Mouse (Mus musculus): ENCODE results near the gene Creb3l2. TPM values are rescaled to one million over a fixed set of nuclear protein-coding genes. Genes with fewer than 3 reads are reported as not detected.
A peak's percentile ranks its signal among the peaks of the same experiment; 100 is the strongest.
"Not testable (repeated sequence)": the region's sequence is repeated elsewhere in the genome, so short reads cannot be mapped to it uniquely, and the experiment has no call there.

Creb3l2 gene
- polyA plus RNA-seq, 1 experiment from 2014 or later, result 12.9 TPM

- WGBS, result 64% methylated on average over 4 of the region's 4 CpGs
Observed at GRCm38 (mm10) chr6:37470216-37470615, 28.3 kb upstream of the Creb3l2 start.

GRCm38 (mm10) chr6:37465847-37466246, 23.9 kb upstream of the Creb3l2 start:
- Histone ChIP-seq H3K4me3 (ENCODE audit: low read depth, low read length) (no peak overlapping the region), H3K27ac (ENCODE audit: low read depth, low read length) (no peak overlapping the region), H3K4me1 (replicated peaks; ENCODE audit: control insufficient read depth, insufficient read depth, low read length) (no peaks in the 10 kb centered on the region), H3K27me3 (replicated peaks; ENCODE audit: control insufficient read depth, insufficient read depth, low read length) (no peaks in the 10 kb centered on the region), H3K9ac (ENCODE audit: low read depth, low read length) (no peak overlapping the region), H3K36me3 (ENCODE audit: control insufficient read depth, insufficient read depth, low read length) (no peaks in the 10 kb centered on the region), H3K9me3 (ENCODE audit: control insufficient read depth, low read length) (no peaks in the 10 kb centered on the region), H3K4me2 (no peak overlapping the region)
- WGBS, result 80% methylated on average over 5 of the region's 5 CpGs
- DNase-seq (ENCODE audit: low spot score) (no peak), ATAC-seq (replicated peaks; ENCODE audit: low FRiP score) (no peak)

More at GRCm38 (mm10) chr6:37470216-37470615, 28.3 kb upstream of the Creb3l2 start:
- Histone ChIP-seq H3K9ac (ENCODE audit: low read depth, low read length) (no peak overlapping the region), H3K4me1 (replicated peaks; ENCODE audit: control insufficient read depth, insufficient read depth, low read length) (no peaks in the 10 kb centered on the region), H3K36me3 (ENCODE audit: control insufficient read depth, insufficient read depth, low read length) (no peaks in the 10 kb centered on the region), H3K27ac (ENCODE audit: low read depth, low read length) (no peak overlapping the region), H3K9me3 (ENCODE audit: control insufficient read depth, low read length) (no peaks in the 10 kb centered on the region), H3K4me3 (ENCODE audit: low read depth, low read length) (no peak overlapping the region), H3K27me3 (replicated peaks; ENCODE audit: control insufficient read depth, insufficient read depth, low read length) (no peaks in the 10 kb centered on the region), H3K4me2 (no peak overlapping the region)
- DNase-seq (ENCODE audit: low spot score), result no peak
- ATAC-seq (replicated peaks; ENCODE audit: low FRiP score), result no peak

DNA sequence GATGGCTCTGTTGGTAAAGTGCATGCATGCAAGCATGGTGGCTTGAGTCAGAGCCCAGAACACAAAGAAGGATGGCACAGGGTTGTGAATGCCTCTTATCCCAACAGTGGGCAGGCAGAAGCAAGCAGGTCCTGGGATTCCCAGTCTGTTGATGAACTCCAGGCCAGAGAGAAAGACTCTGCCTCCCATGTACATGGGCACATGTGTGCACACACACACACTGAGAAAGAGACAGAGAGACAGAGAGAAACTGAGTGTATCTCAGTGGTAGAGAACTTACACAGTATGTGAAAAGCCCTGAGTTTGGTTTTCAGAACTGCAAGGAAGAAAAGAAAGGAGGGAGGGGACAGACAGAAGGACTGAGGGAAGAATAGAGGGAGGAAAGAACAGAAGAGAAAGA, 23.4 kb upstream of the Creb3l2 start:
- no peak overlapping the region for H3K4me2 ChIP-seq
- no peaks in the 10 kb centered on the region for H3K27me3 ChIP-seq (replicated peaks; ENCODE audit: control insufficient read depth, insufficient read depth, low read length)
- no peaks in the 10 kb centered on the region for H3K36me3 ChIP-seq (ENCODE audit: control insufficient read depth, insufficient read depth, low read length)
- no peak overlapping the region for H3K9ac ChIP-seq (ENCODE audit: low read depth, low read length)
- H3K4me1 ChIP-seq (replicated peaks; ENCODE audit: control insufficient read depth, insufficient read depth, low read length), result no peaks in the 10 kb centered on the region
- no peaks in the 10 kb centered on the region for H3K9me3 ChIP-seq (ENCODE audit: control insufficient read depth, low read length)
- H3K4me3 ChIP-seq (ENCODE audit: low read depth, low read length), result no peak overlapping the region
- DNase-seq (ENCODE audit: low spot score) (no peak), ATAC-seq (replicated peaks; ENCODE audit: low FRiP score) (no peak)
- no peak overlapping the region for H3K27ac ChIP-seq (ENCODE audit: low read depth, low read length)

DNA sequence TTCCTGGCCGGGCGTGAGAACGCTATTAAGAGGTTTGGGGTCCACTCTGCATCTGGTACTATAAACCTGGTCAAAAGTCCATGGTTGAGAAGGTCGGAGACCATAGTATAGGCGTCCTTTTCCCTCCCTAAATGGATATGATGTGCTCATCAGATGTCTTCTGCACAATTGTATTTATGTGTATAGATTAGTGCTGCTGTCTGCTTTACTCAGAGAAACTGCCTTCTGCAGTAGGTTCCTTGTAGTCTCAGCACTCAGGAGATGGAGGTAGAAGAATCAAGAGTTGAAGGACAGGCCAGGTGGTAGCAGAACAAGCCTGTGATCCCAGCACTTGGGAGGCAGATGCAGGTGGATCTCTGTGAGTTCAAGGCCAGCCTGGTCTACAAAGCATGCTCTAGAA, 22.6 kb upstream of the Creb3l2 start:
- H3K27ac ChIP-seq (ENCODE audit: low read depth, low read length), result no peak overlapping the region
- 4% methylated on average over 5 of the region's 5 CpGs for WGBS
- H3K4me3 ChIP-seq (ENCODE audit: low read depth, low read length), result peak overlapping the region; percentile 45
- no peaks in the 10 kb centered on the region for H3K27me3 ChIP-seq (replicated peaks; ENCODE audit: control insufficient read depth, insufficient read depth, low read length)
- peak overlapping the region; percentile 70 for H3K4me2 ChIP-seq
- peak overlapping the region; percentile 55 for H3K9ac ChIP-seq (ENCODE audit: low read depth, low read length)
- H3K9me3 ChIP-seq (ENCODE audit: control insufficient read depth, low read length), result no peaks in the 10 kb centered on the region
- DNase-seq (ENCODE audit: low spot score) (no peak), ATAC-seq (replicated peaks; ENCODE audit: low FRiP score) (peak; percentile 35; the same call in 1 of the 2 replicates)
- H3K4me1 ChIP-seq (replicated peaks; ENCODE audit: control insufficient read depth, insufficient read depth, low read length), result no peaks in the 10 kb centered on the region
- no peaks in the 10 kb centered on the region for H3K36me3 ChIP-seq (ENCODE audit: control insufficient read depth, insufficient read depth, low read length)

DNA sequence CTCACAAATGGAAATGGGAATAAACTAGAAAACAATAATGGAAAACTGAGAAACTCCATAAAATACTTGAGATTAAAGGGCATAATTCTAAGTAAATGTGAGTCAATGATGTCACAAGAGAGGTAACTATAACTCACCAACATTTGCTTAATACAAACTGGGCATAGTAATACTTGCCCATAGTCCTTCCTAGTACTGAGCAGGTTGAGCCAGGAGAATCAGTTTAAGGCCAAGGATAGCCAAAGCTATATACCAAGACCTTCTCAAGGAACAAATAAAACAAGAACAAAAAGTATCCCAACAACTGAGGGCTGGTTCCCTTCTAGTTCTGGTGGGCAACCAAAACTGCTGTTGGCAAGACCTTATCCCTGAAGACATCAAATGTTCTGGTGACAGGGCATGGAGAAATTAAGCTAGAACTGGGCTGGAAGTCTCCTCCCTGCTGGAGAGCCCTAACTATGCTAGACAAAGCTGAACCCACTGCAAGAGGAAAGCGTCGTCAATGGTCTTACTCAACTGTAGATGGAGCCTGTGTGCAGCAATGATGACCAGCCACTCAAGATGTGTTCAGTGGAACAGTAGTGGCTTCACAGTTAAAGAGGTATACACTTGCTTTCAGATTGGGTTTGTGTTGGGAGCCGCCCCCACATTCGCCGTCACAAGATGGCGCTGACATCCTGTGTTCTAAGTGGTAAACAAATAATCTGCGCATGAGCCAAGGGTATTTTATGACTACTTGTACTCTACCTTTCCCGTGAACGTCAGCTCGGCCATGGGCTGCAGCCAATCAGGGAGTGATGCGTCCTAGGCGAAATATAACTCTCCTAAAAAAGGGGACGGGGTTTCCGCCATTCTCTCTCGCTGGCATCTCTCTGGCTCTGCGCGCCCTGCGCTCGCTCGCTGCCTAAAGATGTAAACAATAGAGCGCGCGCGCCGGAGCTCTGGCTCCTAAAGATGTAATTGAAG, 21.9 kb upstream of the Creb3l2 start:
- H3K9ac ChIP-seq (ENCODE audit: low read depth, low read length); H3K27me3 ChIP-seq (replicated peaks; ENCODE audit: control insufficient read depth, insufficient read depth, low read length); H3K36me3 ChIP-seq (ENCODE audit: control insufficient read depth, insufficient read depth, low read length); DNase-seq (ENCODE audit: low spot score); H3K27ac ChIP-seq (ENCODE audit: low read depth, low read length); H3K4me1 ChIP-seq (replicated peaks; ENCODE audit: control insufficient read depth, insufficient read depth, low read length); H3K9me3 ChIP-seq (ENCODE audit: control insufficient read depth, low read length): not testable (repeated sequence)
- peak; percentile 86 for ATAC-seq (replicated peaks; ENCODE audit: low FRiP score)
- 1% methylated on average over 6 of the region's 25 CpGs for WGBS
- Histone ChIP-seq H3K4me2 (peak overlapping the region; percentile 70), H3K4me3 (ENCODE audit: low read depth, low read length) (peak overlapping the region; percentile 45)

GRCm38 (mm10) chr6:37460681-37461080, 18.7 kb upstream of the Creb3l2 start:
- DNase-seq (ENCODE audit: low spot score) (no peak), ATAC-seq (replicated peaks; ENCODE audit: low FRiP score) (no peak)
- no peaks in the 10 kb centered on the region for H3K4me1 ChIP-seq (replicated peaks; ENCODE audit: control insufficient read depth, insufficient read depth, low read length)
- 85% methylated on average over 6 of the region's 6 CpGs for WGBS
- no peaks in the 10 kb centered on the region for H3K36me3 ChIP-seq (ENCODE audit: control insufficient read depth, insufficient read depth, low read length)
- no peak overlapping the region for H3K9ac ChIP-seq (ENCODE audit: low read depth, low read length)
- no peak overlapping the region for H3K4me3 ChIP-seq (ENCODE audit: low read depth, low read length)
- no peak overlapping the region for H3K27ac ChIP-seq (ENCODE audit: low read depth, low read length)
- no peaks in the 10 kb centered on the region for H3K9me3 ChIP-seq (ENCODE audit: control insufficient read depth, low read length)
- H3K27me3 ChIP-seq (replicated peaks; ENCODE audit: control insufficient read depth, insufficient read depth, low read length), result no peaks in the 10 kb centered on the region
- H3K4me2 ChIP-seq, result no peak overlapping the region

DNA sequence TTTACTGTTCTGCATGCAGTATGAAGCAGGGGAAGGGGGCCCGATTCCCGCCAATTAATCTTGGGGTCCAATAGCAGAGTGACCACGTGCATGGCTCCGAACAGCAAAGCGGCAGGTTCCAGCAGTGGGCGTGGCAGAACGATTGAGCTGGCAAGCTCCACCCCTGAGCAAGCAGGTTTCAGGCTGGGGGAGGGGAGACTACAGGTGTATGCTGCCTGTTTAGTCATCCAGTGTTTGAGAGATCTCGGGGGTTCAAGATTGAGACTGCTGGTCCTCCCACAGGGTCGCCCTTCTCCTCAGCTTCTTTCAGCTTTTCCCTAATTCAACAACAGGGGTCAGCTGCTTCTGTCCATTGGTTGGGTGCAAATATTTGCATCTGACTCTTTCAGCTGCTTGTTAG, 17.7 kb upstream of the Creb3l2 start:
- not testable (repeated sequence) for H3K27ac ChIP-seq (ENCODE audit: low read depth, low read length); H3K9ac ChIP-seq (ENCODE audit: low read depth, low read length); ATAC-seq (replicated peaks; ENCODE audit: low FRiP score); H3K4me2 ChIP-seq; H3K9me3 ChIP-seq (ENCODE audit: control insufficient read depth, low read length); H3K27me3 ChIP-seq (replicated peaks; ENCODE audit: control insufficient read depth, insufficient read depth, low read length); H3K4me1 ChIP-seq (replicated peaks; ENCODE audit: control insufficient read depth, insufficient read depth, low read length); H3K4me3 ChIP-seq (ENCODE audit: low read depth, low read length); H3K36me3 ChIP-seq (ENCODE audit: control insufficient read depth, insufficient read depth, low read length)
- DNase-seq (ENCODE audit: low spot score), result peak; percentile 15
- 38% methylated on average over 9 of the region's 9 CpGs for WGBS

DNA sequence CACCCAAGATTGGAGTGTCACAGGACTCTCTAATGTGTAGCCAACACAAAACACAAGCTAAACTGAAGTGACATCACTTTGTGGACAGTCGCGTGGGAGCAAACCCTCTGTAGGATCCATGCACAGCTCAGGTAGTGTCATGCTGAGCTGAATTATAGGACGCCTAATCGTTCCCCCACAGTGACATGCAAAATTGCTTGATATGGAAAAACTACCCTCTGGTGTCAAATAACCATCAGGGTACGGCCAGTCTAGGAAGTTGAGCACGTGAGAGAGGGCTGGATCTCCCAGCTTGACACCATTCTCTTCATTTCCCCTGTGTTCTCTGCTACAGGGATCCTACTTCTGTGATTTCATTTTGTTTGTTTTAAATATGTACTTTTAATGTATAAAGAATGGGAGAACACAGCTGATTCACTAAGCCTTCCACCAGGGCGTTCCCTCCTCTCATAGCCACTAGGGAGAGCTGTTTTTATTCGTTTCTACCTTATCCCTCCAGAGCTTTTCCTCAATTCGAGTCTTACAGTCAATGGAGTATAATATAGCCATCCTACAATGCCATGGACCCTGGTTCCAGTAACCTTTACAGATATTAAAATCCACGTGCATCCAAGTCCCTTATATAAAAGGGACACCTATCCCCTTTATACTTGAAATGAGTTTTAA, 16.2 kb upstream of the Creb3l2 start:
- H3K27me3 ChIP-seq (replicated peaks; ENCODE audit: control insufficient read depth, insufficient read depth, low read length), result no peaks in the 10 kb centered on the region
- ATAC-seq (replicated peaks; ENCODE audit: low FRiP score), result no peak
- 46% methylated on average over 10 of the region's 10 CpGs for WGBS

More for the DNA sequence above, 16.2 kb upstream of the Creb3l2 start:
- Histone ChIP-seq H3K27ac (ENCODE audit: low read depth, low read length) (no peak overlapping the region), H3K9ac (ENCODE audit: low read depth, low read length) (no peak overlapping the region), H3K36me3 (ENCODE audit: control insufficient read depth, insufficient read depth, low read length) (no peaks in the 10 kb centered on the region), H3K4me1 (replicated peaks; ENCODE audit: control insufficient read depth, insufficient read depth, low read length) (no peaks in the 10 kb centered on the region), H3K4me2 (no peak overlapping the region), H3K9me3 (ENCODE audit: control insufficient read depth, low read length) (no peaks in the 10 kb centered on the region), H3K4me3 (ENCODE audit: low read depth, low read length) (no peak overlapping the region)
- DNase-seq (ENCODE audit: low spot score), result no peak
